Mouse (Mus musculus) retina, postnatal 7 days (tissue): ENCODE results near the gene Itgb1bp1.

Source experiments
- DNase-seq: peaks from one replicate; pipeline ENCODE4 v3.0.0-alpha.2; 2012; ENCODE audit warnings: low read depth, low spot score

Itgb1bp1 gene

DNA sequence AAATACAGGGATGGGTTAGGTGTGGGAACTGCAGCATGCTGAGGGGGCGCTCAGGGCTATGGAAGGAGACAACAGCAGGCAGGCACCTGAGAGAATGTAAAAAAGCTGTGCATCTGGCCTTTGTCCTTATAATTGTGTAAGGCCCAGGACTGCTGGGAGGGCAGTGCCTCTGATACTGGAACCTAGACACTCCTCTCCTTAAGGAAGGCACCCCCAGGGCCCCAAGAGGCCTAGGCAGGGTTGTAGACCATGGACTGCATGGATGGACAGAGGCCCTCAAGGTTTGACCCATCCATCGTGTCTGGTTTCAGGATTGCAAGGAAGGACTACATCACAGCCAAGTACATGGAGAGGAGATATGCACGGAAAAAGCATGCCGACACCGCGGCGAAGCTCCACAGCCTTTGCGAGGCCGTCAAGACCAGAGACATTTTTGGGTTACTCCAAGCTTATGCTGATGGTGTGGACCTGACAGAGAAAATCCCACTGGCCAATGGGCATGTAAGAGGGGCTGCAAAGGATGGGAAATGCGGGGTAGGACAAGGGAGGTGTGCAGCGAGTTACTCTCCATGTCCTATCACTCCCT lies 41.6 kb downstream of the Itgb1bp1 start:
- DNase-seq, result no peak

GRCm38 (mm10) chr12:21241965-21242364 lies 44.1 kb downstream of the Itgb1bp1 start:
- no peak for DNase-seq

- DNase-seq, result no peak
These were observed 51.5 kb downstream of the Itgb1bp1 start for GRCm38 (mm10) chr12:21234560-21234959.

DNA sequence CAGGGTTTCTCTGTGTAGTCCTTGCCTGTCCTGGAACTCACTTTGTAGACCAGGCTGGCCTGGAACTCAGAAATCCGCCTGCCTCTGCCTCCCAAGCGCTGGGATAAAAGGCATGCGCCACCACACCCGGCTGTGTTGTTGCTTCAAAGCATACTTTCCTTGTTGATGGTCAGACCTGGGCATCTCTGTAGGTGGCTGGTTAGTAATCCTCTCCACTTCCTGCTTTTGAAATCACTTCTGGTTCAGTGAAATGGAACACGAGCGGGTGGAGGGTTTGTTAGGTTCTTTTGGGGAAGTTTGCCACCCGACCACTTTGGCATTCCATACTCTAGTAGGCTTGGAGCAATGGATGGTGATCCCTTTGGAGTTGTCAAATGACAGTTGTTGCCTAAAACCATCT lies 52.4 kb downstream of the Itgb1bp1 start:
- DNase-seq, result no peak

DNA sequence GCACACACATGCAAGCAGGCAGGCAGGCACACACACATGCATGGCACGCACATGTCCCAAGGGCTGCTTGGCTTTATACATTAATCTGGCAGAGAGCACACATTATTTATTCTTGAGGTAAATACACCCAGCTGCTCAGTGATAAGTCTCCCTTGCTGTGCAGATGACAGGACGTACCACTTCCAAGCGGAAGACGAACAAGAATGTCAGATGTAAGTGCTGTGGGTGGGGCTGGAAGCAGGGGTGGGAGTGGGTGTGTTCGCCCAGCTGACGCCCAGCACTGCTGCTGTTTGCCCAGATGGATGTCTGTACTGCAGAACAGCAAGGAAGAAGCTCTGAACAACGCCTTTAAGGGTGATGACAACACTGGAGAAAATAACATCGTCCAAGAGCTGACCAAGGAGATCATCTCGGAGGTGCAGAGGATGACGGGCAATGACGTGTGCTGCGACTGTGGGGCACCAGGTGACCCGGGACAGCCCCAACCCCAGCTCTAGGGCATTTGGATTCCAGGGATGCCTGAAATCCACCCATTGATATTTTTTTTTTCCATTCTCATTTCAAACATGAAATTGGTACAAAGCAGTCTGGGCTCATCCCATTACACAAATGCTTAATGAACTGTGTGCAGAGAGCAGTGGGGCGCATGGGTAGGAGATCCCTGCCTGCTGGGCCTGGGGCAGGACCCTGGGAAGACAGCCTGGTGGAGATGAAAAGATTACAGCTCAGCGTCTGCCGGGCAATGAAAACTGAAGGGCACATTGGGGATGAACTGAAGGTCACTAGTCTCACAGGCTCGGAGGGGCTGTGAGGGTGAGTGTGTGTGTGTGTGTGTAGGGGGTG lies 56.8 kb downstream of the Itgb1bp1 start:
- DNase-seq, result no peak

DNA sequence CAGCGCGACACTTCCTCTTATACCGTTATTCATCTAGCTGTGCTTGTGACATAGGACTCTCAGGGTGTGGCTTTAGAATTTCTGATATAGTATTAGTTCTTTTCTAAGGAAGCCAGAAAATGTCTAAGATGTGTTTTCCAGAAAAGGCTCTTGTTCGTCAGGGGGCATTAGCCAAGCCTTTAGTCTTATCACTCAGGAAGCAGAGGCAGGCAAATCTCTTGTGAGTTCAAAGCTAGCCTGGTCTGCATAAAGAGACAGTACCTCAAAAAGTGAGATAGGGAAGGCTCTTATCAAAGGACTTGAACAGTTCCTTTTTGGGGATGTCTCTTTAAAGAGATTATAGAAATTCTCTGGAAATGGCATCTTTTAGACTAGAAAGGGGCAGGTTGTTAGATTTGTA lies 57.4 kb downstream of the Itgb1bp1 start:
- no peak for DNase-seq

DNA sequence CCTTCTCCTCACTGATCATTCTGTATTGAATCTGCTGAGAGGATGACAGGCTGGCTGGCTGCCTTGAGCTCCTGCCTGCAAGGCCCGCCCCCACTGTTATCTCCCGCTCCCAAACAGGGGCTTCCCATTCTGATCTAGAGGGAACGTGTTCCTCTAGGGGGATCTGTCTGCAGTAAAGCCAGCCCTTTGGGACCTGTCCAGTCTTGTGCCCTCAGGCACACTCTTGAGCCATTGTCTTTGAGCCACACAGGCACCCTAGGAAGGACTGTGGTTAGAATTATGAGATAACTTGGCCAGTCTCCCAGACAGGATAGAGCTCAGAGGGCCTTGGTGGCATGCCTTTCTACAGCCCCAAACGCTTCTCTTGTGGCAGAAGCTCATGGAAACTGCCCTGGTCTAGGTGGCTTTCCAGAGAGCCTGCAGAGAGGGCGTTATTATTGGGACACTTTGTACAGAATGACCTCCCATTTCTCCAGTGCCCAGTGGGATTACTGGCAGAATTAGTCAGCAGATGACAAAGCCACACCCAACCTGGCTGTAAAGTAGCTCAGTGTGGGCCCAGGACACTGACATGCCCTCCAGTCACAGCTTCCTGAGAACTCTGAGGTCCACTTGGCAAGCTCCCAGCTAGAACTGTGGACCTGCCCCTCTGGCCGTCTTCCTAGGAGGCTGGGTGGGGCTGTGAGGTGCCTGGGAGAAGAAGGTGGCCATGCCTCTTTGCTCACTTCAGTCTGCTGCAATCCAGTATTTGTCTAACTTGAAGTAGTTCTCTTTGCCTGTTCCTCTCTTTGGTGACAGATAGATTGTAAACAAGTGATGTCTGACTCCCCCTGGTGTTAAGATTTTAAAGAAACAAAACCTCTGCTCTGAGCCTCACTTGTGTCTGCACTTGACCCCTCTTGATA lies 58.8 kb downstream of the Itgb1bp1 start:
- no peak for DNase-seq

- DNase-seq, result no peak
These were observed 59.8 kb downstream of the Itgb1bp1 start for GRCm38 (mm10) chr12:21226316-21226715.

- no peak for DNase-seq
These were observed 60.7 kb downstream of the Itgb1bp1 start for GRCm38 (mm10) chr12:21225358-21225757.

DNA sequence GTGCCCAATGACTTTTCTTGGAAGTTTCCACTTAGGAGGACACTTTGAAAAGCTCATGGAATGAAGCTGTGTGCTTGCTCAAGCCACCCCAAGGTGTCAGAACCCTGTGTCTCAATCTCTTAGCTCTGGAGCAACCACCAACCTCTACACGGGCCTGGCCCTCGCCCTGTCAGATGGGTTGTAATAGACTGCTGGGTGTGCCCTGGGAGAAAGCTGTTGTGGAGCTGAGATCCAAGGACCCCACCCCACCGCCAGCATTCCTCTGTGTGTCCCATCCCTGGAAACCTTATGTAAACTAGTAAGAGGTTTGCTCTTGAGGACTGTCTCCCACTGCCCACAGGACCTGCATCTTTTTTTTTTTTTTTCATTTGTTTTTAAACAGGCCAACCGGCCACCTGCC lies 62.2 kb downstream of the Itgb1bp1 start:
- no peak for DNase-seq

- DNase-seq, result no peak
These were observed 65.5 kb downstream of the Itgb1bp1 start for GRCm38 (mm10) chr12:21220596-21220995.

DNA sequence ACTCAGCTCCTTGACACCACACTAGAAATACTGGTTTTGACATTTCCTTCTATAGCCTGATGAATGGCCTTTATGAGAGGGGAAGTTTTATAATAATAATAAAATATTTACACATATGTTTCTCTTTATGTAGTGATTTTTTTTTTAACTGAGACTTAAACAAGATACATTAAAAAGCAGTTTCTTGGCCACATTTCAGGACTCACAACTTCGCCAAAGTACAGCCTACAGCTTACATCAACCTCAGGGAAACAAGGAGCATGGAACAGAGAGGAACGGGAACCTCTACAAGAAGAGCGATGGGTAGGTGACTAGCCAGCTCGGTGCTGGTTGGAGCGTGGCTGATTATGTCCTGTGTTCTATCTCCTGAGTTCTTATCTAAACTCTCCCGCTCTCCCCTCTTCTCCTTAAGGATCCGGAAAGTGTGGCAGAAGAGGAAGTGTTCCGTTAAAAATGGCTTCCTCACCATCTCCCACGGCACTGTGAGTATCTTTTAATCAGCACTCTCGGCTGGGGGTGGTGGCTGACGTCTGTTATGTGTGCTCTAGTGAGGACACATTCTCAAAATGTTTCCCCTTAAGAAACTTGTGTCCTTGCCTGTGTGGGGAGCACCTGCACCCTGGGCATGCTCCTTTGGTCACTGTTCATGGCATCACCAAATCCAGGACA lies 68.2 kb downstream of the Itgb1bp1 start:
- no peak for DNase-seq

DNA sequence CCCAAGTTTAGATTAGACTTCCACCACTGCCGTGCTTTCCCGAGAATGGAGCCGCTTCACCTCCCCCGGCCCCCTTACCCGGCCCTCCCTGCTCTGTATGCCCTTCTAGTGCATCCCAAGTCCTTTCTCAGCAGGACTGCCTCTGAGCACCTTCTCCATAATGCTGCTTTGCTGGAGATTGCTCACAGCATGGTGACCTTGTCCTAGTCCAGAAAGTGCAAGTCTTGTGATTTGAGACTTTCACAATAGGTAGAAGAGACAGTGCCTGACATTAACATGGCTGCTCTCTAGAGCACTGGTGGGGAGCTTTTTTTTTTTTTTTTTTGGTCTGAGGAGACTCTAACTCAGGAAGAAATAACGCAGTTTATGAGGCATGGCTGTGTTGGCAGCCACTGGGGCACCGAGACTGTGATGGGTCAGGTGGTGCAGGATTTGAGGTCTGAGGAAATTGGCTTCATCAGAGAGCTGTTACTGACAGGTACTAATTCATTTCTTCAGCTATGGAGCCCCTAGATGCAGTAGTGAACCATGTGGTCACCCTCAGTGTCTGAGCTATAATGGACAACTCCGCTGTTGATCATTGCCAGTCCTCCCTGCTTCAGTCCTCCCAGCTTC lies 71.4 kb downstream of the Itgb1bp1 start:
- no peak for DNase-seq

DNA sequence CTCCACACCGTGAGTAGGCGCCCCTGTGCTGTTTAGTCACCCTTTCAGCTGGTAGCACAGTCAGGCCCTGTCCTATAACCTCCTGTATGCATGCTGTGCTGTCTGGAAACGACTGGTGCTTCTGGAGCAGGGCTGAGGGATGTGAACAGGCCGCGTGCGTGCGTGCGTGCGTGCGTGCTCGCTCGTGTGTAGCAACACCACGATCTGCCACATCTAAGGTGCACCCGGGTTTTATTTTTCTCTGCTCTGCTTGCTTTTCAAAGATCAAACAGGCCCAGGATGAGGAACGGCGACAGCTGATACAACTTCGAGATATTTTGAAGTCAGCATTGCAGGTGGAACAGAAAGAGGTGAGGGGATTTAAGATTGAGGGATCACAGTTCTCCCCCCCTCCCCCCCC lies 73.2 kb downstream of the Itgb1bp1 start:
- no peak for DNase-seq

GRCm38 (mm10) chr12:21209273-21209672 lies 76.8 kb downstream of the Itgb1bp1 start:
- no peak for DNase-seq

- DNase-seq, result no peak
These were observed 77.8 kb downstream of the Itgb1bp1 start for GRCm38 (mm10) chr12:21208172-21208795.

- DNase-seq, result no peak
These were observed 78.7 kb downstream of the Itgb1bp1 start for GRCm38 (mm10) chr12:21207422-21207821.

DNA sequence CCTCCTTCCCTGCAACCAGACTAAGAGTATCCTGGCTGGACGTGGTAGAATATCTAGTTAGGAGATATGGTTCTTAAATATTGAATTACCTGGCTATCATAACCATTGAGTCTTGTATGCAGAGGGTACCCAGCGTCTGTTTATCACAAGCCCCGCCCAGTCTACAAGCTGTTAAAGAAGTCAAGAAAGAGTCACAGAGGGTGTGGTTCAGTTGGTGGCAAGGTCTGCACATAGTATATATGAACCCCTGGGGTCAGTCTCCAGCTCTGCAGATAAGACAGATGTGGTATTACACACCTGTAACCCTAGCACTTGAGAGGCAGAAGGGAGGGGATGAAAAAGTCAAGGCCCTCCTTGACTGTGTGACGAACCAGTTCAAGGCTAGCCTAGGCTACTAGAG lies 80.3 kb downstream of the Itgb1bp1 start:
- no peak for DNase-seq

DNA sequence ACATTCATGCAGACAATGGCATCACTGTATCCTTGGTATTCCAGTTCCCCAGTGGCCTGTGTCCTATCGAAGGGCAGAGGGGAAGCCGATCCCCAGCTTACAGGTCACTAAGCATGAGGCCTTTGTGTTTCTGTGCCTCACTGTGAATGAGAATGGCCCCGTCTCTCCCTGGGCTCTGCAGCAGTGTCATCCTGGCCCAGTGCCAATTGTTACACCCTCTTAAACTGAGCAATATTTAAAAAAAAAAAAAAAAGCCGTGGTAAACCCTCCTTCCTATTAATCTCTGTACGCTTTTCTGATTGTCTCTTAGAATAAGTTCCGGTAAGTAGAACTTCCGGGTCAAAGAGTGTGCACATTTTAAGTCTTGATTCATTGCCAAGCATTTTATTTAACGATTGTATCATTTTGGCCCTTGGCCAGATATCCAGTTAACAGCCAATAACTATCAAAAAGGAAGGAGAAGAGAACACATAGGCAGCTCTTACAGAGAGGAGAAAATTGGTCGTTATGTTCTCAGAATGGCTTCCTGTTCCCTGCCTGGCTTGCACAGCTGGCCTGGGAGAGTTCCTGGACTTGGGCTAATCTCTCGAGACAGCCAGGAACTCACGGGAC lies 81.3 kb downstream of the Itgb1bp1 start:
- DNase-seq, result no peak

- no peak for DNase-seq
These were observed 84.4 kb downstream of the Itgb1bp1 start for GRCm38 (mm10) chr12:21201485-21202269.
